Mouse (Mus musculus) thymus, postnatal 10 days (tissue): ENCODE results near the gene Vps8.

Experiments used
- DNase-seq, 2 experiments: peaks; one replicate each; pipeline ENCODE4 v3.0.0; 2021; ENCODE audit warnings: low spot score in 2 of 2

The Vps8 gene

GRCm38 (mm10) chr16:21625784-21626634, 203.1 kb downstream of the Vps8 start:
- DNase-seq: no peak

DNA sequence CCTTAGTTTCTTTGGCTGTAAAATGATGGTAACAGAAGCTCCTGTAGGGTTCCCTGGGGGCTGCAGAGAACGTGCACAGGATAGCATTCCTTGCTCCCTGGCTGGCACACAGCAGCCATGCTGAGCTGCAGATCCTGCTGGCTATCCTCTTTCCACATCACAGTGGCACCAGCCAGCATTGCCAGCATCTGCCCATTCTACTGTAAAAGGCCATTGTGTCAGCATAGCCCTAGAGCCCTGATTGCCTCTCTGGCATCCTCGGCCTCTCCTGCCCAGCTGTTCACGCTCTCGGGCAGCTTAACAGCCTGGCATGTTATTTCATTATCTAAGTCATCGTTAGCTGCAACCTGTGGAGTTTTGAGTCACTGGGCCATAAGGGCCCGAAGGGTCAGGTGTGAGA, 204.3 kb downstream of the Vps8 start:
- DNase-seq: no peak

DNA sequence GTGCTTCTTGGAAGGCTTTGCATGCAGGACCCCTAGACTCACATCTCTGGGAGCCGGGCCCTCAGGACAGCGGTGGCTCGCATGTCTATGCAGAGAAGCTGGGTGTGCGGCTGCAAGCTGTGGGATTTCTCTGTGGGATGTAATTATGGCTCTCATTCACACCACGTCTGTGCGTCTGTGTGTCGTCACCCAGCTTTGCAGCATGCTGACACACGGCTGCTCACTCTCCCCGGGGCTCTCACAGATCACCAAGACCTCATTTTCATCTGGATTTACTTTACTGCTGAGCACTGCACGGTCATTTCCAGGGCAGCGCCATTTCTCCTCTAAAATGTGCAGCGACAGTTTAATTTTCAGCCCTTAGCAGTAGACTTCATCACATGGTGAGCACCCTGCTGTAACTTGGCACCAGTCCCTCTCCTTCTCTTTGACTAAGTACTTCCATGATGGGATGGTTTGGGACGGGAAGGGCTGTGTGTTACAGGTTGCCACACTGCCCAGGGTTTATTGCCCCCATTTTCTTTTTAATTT, 205.2 kb downstream of the Vps8 start:
- DNase-seq: no peak

DNA sequence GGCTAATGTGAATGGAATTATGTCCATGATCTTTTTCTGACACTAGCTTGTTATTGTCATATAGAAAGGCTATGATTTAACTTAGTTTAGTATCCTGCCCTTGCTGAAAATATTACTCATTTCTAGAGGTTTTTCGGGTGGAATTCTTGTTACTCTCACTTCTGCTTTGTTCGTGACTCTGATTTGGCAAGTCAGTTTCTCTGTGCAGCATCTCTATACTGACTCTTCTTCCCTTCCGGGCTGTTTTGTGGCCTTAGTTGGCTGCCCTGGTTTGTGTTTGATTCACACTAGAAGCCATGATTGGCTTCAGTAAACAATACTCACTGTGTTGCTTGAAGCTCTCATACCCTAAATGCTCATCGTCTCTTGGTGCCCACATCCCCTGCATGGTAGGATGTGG, 207.7 kb downstream of the Vps8 start:
- no peak for DNase-seq

GRCm38 (mm10) chr16:21631815-21632222, 208.9 kb downstream of the Vps8 start:
- DNase-seq: peak in 1 of 2 experiments; percentile 14

DNA sequence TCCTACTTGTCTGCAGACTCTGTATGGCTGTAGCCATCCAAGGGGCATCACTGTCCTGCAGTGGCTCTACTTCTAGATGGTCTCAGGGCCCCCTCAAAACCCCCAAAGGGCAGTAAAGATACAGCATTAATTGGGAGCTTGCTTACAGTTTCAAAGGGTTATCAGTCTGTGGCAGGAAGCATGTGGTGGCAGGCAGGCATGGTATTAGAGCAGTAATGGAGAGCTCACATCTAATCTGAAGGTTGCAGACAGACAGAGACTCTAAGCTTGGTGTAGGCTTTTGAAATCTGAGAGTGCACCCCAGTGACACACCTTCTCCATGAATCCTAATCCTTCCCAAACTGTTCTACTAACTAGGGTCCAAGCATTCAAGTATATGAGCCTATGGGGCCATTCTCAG, 211.5 kb downstream of the Vps8 start:
- no peak for DNase-seq

GRCm38 (mm10) chr16:21636156-21636853, 213.4 kb downstream of the Vps8 start:
- DNase-seq: no peak

DNA sequence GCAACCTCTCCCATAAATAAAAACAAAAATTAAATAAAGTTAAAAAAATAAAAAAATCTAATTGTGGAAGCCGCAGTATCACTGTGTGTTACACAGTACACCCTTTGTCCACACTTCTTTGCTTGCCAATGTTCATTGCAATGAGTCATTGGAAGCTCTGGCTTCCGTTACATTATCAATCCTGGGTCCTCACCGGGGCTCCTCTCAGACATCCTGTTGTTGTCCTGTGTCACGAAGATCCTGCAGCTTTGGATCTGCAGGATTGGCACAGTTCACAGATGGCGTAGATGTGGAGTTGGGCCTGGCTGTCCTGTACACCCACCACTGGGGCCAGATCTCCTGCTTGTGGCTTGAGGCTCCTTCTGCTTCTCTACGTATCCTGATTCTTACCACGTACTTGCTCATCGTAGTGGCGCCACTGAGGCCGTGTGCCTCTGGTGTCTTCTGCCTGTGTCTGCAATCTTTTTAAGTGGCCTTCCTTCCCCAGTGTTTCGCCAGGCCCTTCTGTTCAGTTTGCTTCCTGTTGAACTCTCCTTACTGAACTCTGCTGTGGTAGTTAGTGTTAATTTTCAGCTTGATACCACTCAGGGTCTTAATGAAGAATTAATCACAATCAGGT, 214.4 kb downstream of the Vps8 start:
- DNase-seq: no peak

DNA sequence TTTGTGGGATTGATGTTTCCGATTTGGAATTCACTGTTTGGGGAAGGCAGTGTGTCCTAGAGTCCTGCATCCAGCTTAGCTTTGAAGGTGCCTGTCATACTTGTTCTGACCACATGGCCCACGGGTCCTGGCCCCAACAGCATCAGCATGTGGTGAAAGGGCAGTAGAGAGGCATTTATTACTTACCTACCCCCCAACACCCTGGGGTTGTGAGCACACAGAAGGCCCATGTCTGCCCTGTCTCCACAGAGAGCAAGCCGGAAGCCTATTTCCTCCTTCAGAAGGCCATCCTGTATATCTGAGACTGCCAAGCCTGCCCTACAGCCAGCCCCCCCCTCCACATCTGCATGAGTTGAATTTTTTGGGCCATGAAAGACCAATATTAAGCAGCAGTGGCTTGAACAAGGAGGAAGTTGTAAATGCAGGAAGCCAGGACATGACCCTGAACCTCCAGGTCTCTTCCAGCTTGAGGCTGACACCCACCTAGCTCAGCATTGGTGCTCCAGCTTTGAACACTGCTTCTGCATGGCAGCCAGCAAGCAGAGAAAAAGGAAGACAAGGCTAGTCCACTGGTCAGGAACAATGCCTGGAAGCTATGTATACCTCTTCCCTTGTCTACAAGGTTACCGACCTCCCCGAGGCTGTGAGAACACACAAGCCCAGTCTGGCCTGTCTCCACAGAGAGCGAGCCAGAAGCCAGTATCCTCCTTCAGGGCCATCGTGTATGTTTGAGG, 218.0 kb downstream of the Vps8 start:
- DNase-seq: no peak

GRCm38 (mm10) chr16:21641944-21642343, 219.0 kb downstream of the Vps8 start:
- no peak for DNase-seq

DNA sequence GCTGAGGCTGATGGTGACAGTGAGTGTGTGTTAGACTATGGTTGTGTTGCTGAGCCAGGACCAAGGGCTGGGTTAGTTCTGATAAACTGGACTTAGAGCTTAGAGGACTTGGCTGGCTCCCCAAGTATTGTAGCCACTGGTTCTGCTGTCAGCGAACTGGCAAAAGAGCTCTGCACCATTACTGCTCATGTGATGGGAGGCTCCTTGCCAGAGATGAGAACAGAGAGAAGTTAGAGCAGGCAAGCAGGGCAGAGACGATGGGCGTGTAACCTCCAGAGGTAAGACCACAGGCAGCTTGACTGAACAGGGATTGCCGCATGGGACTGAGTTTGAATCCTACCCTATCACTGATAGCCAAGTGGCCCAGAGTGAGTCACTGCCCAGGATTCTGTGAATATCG, 220.0 kb downstream of the Vps8 start:
- no peak for DNase-seq

DNA sequence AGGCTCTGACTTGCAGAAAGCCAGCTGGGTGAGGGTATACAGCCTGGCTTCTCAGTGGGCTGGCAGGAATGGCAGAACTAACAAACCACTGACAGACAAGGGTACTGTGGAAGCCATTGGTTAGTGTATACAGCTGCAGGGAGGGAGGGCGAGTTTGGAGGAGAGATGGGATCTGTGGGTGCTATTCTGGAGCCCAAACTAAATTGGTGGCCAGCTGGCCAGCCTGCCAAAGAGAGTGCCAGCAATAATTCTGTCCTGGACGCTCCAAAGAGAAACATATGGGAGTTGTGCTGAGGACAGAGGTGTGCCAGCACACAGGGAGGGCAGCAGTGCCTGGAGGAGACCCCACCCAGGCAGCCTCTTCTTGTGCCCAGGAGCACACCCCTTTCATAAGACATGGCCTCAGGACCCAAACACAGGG, 220.7 kb downstream of the Vps8 start:
- no peak for DNase-seq

GRCm38 (mm10) chr16:21644066-21644561, 221.2 kb downstream of the Vps8 start:
- DNase-seq: peak in 1 of 2 experiments; percentile 10

- DNase-seq: no peak
These were observed 221.7 kb downstream of the Vps8 start for GRCm38 (mm10) chr16:21644574-21644973.

- DNase-seq: no peak
These were observed 223.0 kb downstream of the Vps8 start for GRCm38 (mm10) chr16:21645915-21646314.

GRCm38 (mm10) chr16:21646496-21646895, 223.6 kb downstream of the Vps8 start:
- DNase-seq: no peak

DNA sequence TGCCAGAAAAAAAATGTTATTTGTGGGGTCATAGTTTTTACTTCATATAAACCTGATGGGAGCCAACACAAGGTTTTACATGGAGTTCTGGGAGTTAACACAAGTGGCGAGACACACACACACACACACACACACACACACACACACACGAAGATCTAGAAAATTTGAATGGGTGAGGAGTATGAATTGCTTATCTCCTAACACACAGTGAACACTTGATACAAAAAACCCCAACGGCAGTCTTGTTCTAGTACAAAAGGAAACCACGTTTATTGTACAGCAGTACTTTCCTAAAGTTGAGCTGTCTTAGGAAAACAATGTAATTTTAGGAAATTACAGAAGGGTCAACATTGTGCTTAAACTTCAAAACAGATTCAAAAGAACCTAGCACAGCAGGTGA, 225.9 kb downstream of the Vps8 start:
- no peak for DNase-seq

GRCm38 (mm10) chr16:21650289-21650688, 227.4 kb downstream of the Vps8 start:
- DNase-seq: no peak

GRCm38 (mm10) chr16:21651161-21651560, 228.2 kb downstream of the Vps8 start:
- DNase-seq: no peak

- no peak for DNase-seq
These were observed 230.2 kb downstream of the Vps8 start for GRCm38 (mm10) chr16:21653151-21653550.

DNA sequence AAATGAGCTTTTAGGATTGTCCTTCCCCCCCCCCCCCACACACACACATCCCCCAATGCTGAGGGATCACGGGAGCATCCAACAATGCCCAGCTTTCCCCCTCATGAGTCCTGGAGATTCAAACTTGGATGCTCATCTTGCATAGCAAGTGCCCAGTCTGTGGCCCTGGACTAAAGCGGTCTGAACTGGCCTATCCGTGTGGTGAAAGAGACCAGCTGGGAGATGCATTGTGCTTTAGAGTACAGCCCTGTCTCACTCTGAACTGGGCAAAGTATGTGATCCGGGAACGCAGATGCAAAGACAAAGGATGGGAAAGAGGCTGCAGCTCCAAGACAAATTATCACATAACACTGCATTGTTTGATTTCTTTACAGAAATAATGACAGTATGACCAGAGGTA, 231.5 kb downstream of the Vps8 start:
- no peak for DNase-seq

- DNase-seq: no peak
These were observed 232.4 kb downstream of the Vps8 start for GRCm38 (mm10) chr16:21655291-21655690.
